Comparison of ENCODE assay signal across 1 mouse cellular context in genomic region chr5:139829384-139829783, GRCm38 (mm10).
A peak's percentile ranks its signal among the peaks of the same experiment; 100 is the strongest.
TF ChIP-seq lines count a peak whose summit lies in the region.

No protein-coding gene starts in this region.

TF ChIP-seq in MEL, 35 proteins besides CTCF, POLR2A, EP300 and RAD21 (continued from another document):
- TF ChIP-seq GATA1 (IDR thresholded peaks at IDR 0.05; ENCODE audit: low read depth, low read length) = peak; percentile 41; the same call in 1 of the 2 replicates
- no peak for TF ChIP-seq E2F4 (IDR thresholded peaks at IDR 0.05; ENCODE audit: borderline replicate concordance, low read depth, low read length)
- TF ChIP-seq TAL1 (IDR thresholded peaks at IDR 0.05; ENCODE audit: low read length) = 0 out of 2 replicates have a peak, but pooled peaks have one; percentile 24
- TF ChIP-seq ETS1 (IDR thresholded peaks at IDR 0.05; ENCODE audit: low read depth, low read length) = peak; percentile 74
- TF ChIP-seq SIN3A (IDR thresholded peaks at IDR 0.05; ENCODE audit: low read length) = peak; percentile 74
- peak; percentile 57 for TF ChIP-seq HCFC1 (IDR thresholded peaks at IDR 0.05; ENCODE audit: low read depth, low read length)
- peak; percentile 54 for TF ChIP-seq TCF12 (IDR thresholded peaks at IDR 0.05; ENCODE audit: low read depth, low read length)
TF ChIP-seq in MEL: peak in this region for 16.
